Mouse (Mus musculus): ENCODE results near the gene Ahnak. TPM values are rescaled to one million over a fixed set of nuclear protein-coding genes. Genes with fewer than 3 reads are reported as not detected.
A peak's percentile ranks its signal among the peaks of the same experiment; 100 is the strongest.
"Not testable (repeated sequence)": the region's sequence is repeated elsewhere in the genome, so short reads cannot be mapped to it uniquely, and the experiment has no call there.

Ahnak gene
- total RNA-seq, 2 experiments from 2014 or later: 235 to 267 TPM

- no peak for DNase-seq
Observed at GRCm38 (mm10) chr19:8967893-8968292, 21.2 kb upstream of the Ahnak start.

- DNase-seq: not testable (repeated sequence)
Observed at GRCm38 (mm10) chr19:8972491-8972890, 16.6 kb upstream of the Ahnak start.

GRCm38 (mm10) chr19:8974638-8975037 is 14.4 kb upstream of the Ahnak start:
- DNase-seq: no peak

- no peak for DNase-seq
Observed at GRCm38 (mm10) chr19:8975491-8975890, 13.6 kb upstream of the Ahnak start.

- peak; percentile 52 for DNase-seq
Observed at GRCm38 (mm10) chr19:8976535-8976934, 12.5 kb upstream of the Ahnak start.

GRCm38 (mm10) chr19:8980771-8981170 is 8.3 kb upstream of the Ahnak start:
- no peak for DNase-seq

GRCm38 (mm10) chr19:8981450-8982168 is 7.5 kb upstream of the Ahnak start:
- peak; percentile 57 for DNase-seq

- no peak for DNase-seq
Observed at GRCm38 (mm10) chr19:8982303-8983149, 6.6 kb upstream of the Ahnak start.

GRCm38 (mm10) chr19:8983150-8983650 is 5.9 kb upstream of the Ahnak start:
- DNase-seq: no peak

GRCm38 (mm10) chr19:8984255-8984868 is 4.7 kb upstream of the Ahnak start:
- peak; percentile 68 for DNase-seq

GRCm38 (mm10) chr19:8985891-8986290 is 3.2 kb upstream of the Ahnak start:
- no peak for DNase-seq

GRCm38 (mm10) chr19:8987816-8988215 is 1.3 kb upstream of the Ahnak start:
- peak; percentile 45 for DNase-seq

GRCm38 (mm10) chr19:8988346-8989065 is 578 bp upstream of the Ahnak start:
- no peak for DNase-seq

GRCm38 (mm10) chr19:8989567-8990431 is 715 bp downstream of the Ahnak start:
- DNase-seq: peak; percentile 95

- DNase-seq: no peak
Observed at GRCm38 (mm10) chr19:8990432-8991102, 1.5 kb downstream of the Ahnak start.

- no peak for DNase-seq
Observed at GRCm38 (mm10) chr19:8991245-8991870, 2.3 kb downstream of the Ahnak start.

GRCm38 (mm10) chr19:8991871-8992735 is 3.0 kb downstream of the Ahnak start:
- peak; percentile 67 for DNase-seq

GRCm38 (mm10) chr19:8992769-8993624 is 3.9 kb downstream of the Ahnak start:
- peak; percentile 86 for DNase-seq

Data from gastrocnemius, postnatal 10 days (tissue).